13 mouse cellular contexts compared by ENCODE assay signal in genomic region chr13:99761423-99761822, GRCm38 (mm10).
DNase-seq lines count a peak whose midpoint lies in the region; ATAC-seq and TF ChIP-seq lines count a peak whose summit lies in the region.
"Had no signal": no experiment of that assay in that cellular context is flagged by ENCODE, and none has a peak within 500 bp of the region (broad histone marks: within the 10 kb centered on the region; RNA-seq: fewer than 3 reads in every experiment).

No protein-coding gene starts in this region.

- no peak for TF ChIP-seq POLR2A in cerebellum, adult 2 months (IDR thresholded peaks at IDR 0.05; ENCODE audit: borderline replicate concordance, insufficient read depth, low read length)

- TF ChIP-seq CTCF in cerebellum, adult 2 months (IDR thresholded peaks at IDR 0.05; ENCODE audit: borderline replicate concordance, insufficient read depth, low read depth, low read length): no peak
- no peak for TF ChIP-seq CTCF in liver, embryonic 14.5 days (IDR thresholded peaks at IDR 0.05; ENCODE audit: low read depth)

- H3K9me3 ChIP-seq in liver, embryonic 14.5 days (ENCODE audit: control insufficient read depth, low read length): no peaks in the 10 kb centered on the region
- H3K9me3 ChIP-seq: stomach, embryonic 15.5 days had no signal

- peak overlapping the region; percentile 25; the same call in 1 of the 2 replicates for H3K4me2 ChIP-seq in liver, embryonic 14.5 days (ENCODE audit: low read depth)
- H3K4me2 ChIP-seq: stomach, embryonic 15.5 days had no signal

- no peak overlapping the region for H3K4me3 ChIP-seq in cerebellum, adult 2 months (replicated peaks; ENCODE audit: insufficient read depth, low read depth, low read length)
- no peak overlapping the region for H3K4me3 ChIP-seq in liver, embryonic 14.5 days (ENCODE audit: insufficient read depth in 1 of 2, low read depth in 2 of 2, low read length in 2 of 2)
- H3K4me3 ChIP-seq: stomach, embryonic 15.5 days had no signal

- peak; percentile 75 for ATAC-seq in liver, embryonic 14.5 days (ENCODE audit: insufficient read depth)
- ATAC-seq: activated CD4-positive, CD25-positive, alpha-beta regulatory T cell, adult 4 months; inflammation-experienced regulatory T-cells, adult 6 months had no signal

- no peak overlapping the region for H3K27ac ChIP-seq in cerebellum, adult 2 months (ENCODE audit: insufficient read depth, low read length)
- H3K27ac ChIP-seq in liver, embryonic 14.5 days: no peak overlapping the region
- H3K27ac ChIP-seq: stomach, embryonic 15.5 days had no signal

- peaks cover 6% of the 10 kb centered on the region; the same call in 1 of the 2 replicates for H3K4me1 ChIP-seq in cerebellum, adult 2 months (ENCODE audit: control insufficient read depth, insufficient read depth, low read length)
- peaks cover 10 to 14% of the 10 kb centered on the region in 2 experiments for H3K4me1 ChIP-seq in liver, embryonic 14.5 days (replicated peaks; ENCODE audit: control insufficient read depth in 2 of 2, insufficient read depth in 2 of 2, low read length in 1 of 2)
- H3K4me1 ChIP-seq: stomach, embryonic 15.5 days had no signal

- H3K27me3 ChIP-seq in cerebellum, adult 2 months (ENCODE audit: control insufficient read depth, insufficient read depth, low read length): no peaks in the 10 kb centered on the region; the same call in 1 of the 2 replicates
- H3K27me3 ChIP-seq in liver, embryonic 14.5 days (ENCODE audit: control insufficient read depth, insufficient read depth, low read length): no peaks in the 10 kb centered on the region
- H3K27me3 ChIP-seq: stomach, embryonic 15.5 days had no signal

- TF ChIP-seq EP300 in liver, embryonic 14.5 days (IDR thresholded peaks at IDR 0.05; ENCODE audit: low read depth): peak; percentile 66

- H3K36me3 ChIP-seq in liver, embryonic 14.5 days (replicated peaks; ENCODE audit: control insufficient read depth, insufficient read depth, low read depth): no peaks in the 10 kb centered on the region
- H3K36me3 ChIP-seq: stomach, embryonic 15.5 days had no signal

- 62% methylated on average over 4 of the region's 4 CpGs for WGBS in cerebellum, adult 2 months
- WGBS in liver, embryonic 14.5 days (ENCODE audit: insufficient replicate concordance): 12% methylated on average over 4 of the region's 4 CpGs

- peak overlapping the region; percentile 16; the same call in 1 of the 2 replicates for H3K9ac ChIP-seq in liver, embryonic 14.5 days (replicated peaks)
- H3K9ac ChIP-seq: stomach, embryonic 15.5 days had no signal

- peak; percentile 40 to 48 for DNase-seq in cerebellum, postnatal 10 days
- no peak for DNase-seq in cerebellum, adult 2 months
- DNase-seq in kidney, adult 11 months: peak; percentile 31
- DNase-seq in kidney, postnatal 4 days: no peak
- peak; percentile 40 for DNase-seq in kidney, adult 9 months
- DNase-seq in liver, embryonic 14.5 days (ENCODE audit: low read depth in 3 of 3, low spot score in 3 of 3): peak in 1 of 3 experiments; percentile 15
- no peak for DNase-seq in frontal cortex, postnatal 36 days (ENCODE audit: low spot score in 2 of 2)
- no peak for DNase-seq in right cerebral cortex, postnatal 25 days
- DNase-seq: gastrocnemius, postnatal 14 days; lung, adult 2 months had no signal

Comparison
In these comparisons a context has a peak if more than half of its experiments do, and no peak if none do; other contexts are left out.
1. DNase-seq: peak in cerebellum, postnatal 10 days (2 of 2), kidney, adult 11 months (single experiment) and kidney, adult 9 months (single experiment); none in cerebellum, adult 2 months (0 of 2), kidney, postnatal 4 days (0 of 2), frontal cortex, postnatal 36 days (0 of 2) and right cerebral cortex, postnatal 25 days (single experiment).